Mouse (Mus musculus) small intestine, adult 2 months (tissue): ENCODE results near the gene Sema4b. TPM values are rescaled to one million over a fixed set of nuclear protein-coding genes. Genes with fewer than 3 reads are reported as not detected.

Source experiments
- H3K27ac ChIP-seq: fragments of 200-500 bp; 2 replicates; pipeline ENCODE4 v1.5.1; 2012; ENCODE audit warnings: low read depth, low read length, control low read depth, inconsistent platforms; ENCODE audit not compliant: insufficient read depth
- H3K27me3 ChIP-seq: fragments of 200-500 bp; 2 replicates; pipeline ENCODE4 v1.6.1; 2012; ENCODE audit warnings: mild to moderate bottlenecking, moderate library complexity, low read length, inconsistent platforms; ENCODE audit not compliant: control insufficient read depth, insufficient read depth
- H3K36me3 ChIP-seq: fragments of 200-500 bp; 2 replicates; pipeline ENCODE4 v1.6.1; 2012; ENCODE audit warnings: mild to moderate bottlenecking, low read length, control low read depth, inconsistent platforms; ENCODE audit not compliant: control insufficient read depth, insufficient read depth
- H3K4me1 ChIP-seq: fragments of 200-500 bp; 2 replicates; pipeline ENCODE4 v1.6.1; 2012; ENCODE audit warnings: low read length, inconsistent platforms, mixed read lengths; ENCODE audit not compliant: control insufficient read depth, insufficient read depth, insufficient read length
- H3K4me3 ChIP-seq: fragments of 200-500 bp; 2 replicates; pipeline ENCODE4 v1.5.1; 2012; ENCODE audit warnings: low read depth, mild to moderate bottlenecking, control low read depth, inconsistent platforms, low read length, moderate library complexity
- CTCF ChIP-seq: fragments of 200-500 bp; IDR thresholded peaks from 2 replicates; pipeline ENCODE4 v1.5.1; 2012; ENCODE audit warnings: low read depth, mild to moderate bottlenecking, control low read depth, inconsistent platforms, low read length, moderate library complexity, mixed read lengths; ENCODE audit not compliant: insufficient replicate concordance, insufficient read length; ENCODE audit errors: extremely low read depth
- POLR2A ChIP-seq: fragments of 200-500 bp; IDR thresholded peaks from 2 replicates; pipeline ENCODE4 v1.6.1; 2012; ENCODE audit warnings: low read depth, mild to moderate bottlenecking, control low read depth, inconsistent platforms, low read length, moderate library complexity
- WGBS: fragments of 180-500 bp; shearing (Covaris S2); methylation state at CpG from one replicate; pipeline ENCODE4 v1.1.7; 2018; 5-methylcytosine and 5-hydroxymethylcytosine counted together
- polyA plus RNA-seq: library from polyadenylated mRNA; depleted of rRNA; stranded (reverse); fragments of >200 nt; gene quantifications from 2 replicates; pipeline ENCODE4 v1.2.3, GENCODE M21; 2012; rRNA removed

The Sema4b gene
- polyA plus RNA-seq, 1 experiment, result 84.4 TPM

DNA sequence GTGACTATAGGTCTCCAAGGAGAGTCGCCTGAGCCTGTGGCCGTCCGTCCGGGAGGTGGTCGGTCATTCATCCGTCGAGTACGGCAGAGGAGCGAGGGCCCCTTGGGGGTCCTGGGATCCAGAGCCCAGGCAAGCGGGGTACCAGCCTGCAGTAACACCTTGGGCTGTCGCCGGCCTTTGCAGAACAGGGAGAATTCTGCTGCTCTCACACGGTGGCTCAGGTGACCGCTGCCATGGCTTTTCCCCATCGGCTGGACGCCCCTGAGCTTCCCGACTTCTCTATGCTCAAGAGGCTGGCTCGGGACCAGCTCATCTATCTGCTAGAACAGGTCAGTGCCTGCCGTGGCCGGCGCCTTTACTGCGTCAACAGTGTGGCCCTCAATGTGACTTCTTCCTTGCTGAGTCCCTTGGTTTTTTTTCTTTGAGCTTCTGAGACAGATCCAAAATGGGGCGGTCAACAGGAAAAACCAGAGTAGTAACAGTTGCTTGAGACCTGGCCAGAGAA is 83.2 kb downstream of the Sema4b start:
- H3K27me3 ChIP-seq, result no peaks in the 10 kb centered on the region
- TF ChIP-seq CTCF (no peak), POLR2A (no peak)
- H3K4me1 ChIP-seq, result peaks cover 9% of the 10 kb centered on the region; the same call in 1 of the 2 replicates
- H3K36me3 ChIP-seq, result peaks cover 19% of the 10 kb centered on the region
- under 1% methylated on average over 23 of the region's 23 CpGs for WGBS
- H3K27ac ChIP-seq, result peak overlapping the region; percentile 50
- H3K4me3 ChIP-seq, result peak overlapping the region; percentile 74

- Histone ChIP-seq H3K27me3 (no peaks in the 10 kb centered on the region), H3K36me3 (peaks cover 24% of the 10 kb centered on the region), H3K27ac (no peak overlapping the region), H3K4me1 (peaks cover 7% of the 10 kb centered on the region; the same call in 1 of the 2 replicates), H3K4me3 (no peak overlapping the region)
- no peak for TF ChIP-seq CTCF
- TF ChIP-seq POLR2A, result no peak
- WGBS, result 79% methylated on average over 2 of the region's 2 CpGs
Measured at GRCm38 (mm10) chr7:80273456-80273855, 86.8 kb downstream of the Sema4b start.

Other genes with a start within 250 kb of the Sema4b start
- gene Zfp710, start 162.0 kb upstream of the Sema4b start, polyA plus RNA-seq, result 34.9 and 67.9 TPM in 2 replicates
- 57.2 and 82.3 TPM in 2 replicates for gene Idh2, start 71.4 kb upstream of the Sema4b start, polyA plus RNA-seq
- 318 and 530 TPM in 2 replicates for gene Cib1, start 46.0 kb downstream of the Sema4b start, polyA plus RNA-seq
- gene Gdpgp1, start 46.0 kb downstream of the Sema4b start, polyA plus RNA-seq, result 2.3 and 3.2 TPM in 2 replicates
- gene Ttll13, start 59.5 kb downstream of the Sema4b start, polyA plus RNA-seq, result 0.05 and 0.08 TPM in 2 replicates
- 8.9 and 12.3 TPM in 2 replicates for gene Ngrn, start 74.4 kb downstream of the Sema4b start, polyA plus RNA-seq
- 8.8 and 17.8 TPM in 2 replicates for gene Vps33b, start 82.8 kb downstream of the Sema4b start, polyA plus RNA-seq
- gene Prc1, start 107.6 kb downstream of the Sema4b start, polyA plus RNA-seq, result 6.6 and 15.0 TPM in 2 replicates
- gene Rccd1, start 137.6 kb downstream of the Sema4b start, polyA plus RNA-seq, result 3.0 and 3.3 TPM in 2 replicates
- gene Unc45a, start 154.2 kb downstream of the Sema4b start, polyA plus RNA-seq, result 37.1 and 66.6 TPM in 2 replicates
- gene Hddc3, start 156.3 kb downstream of the Sema4b start, polyA plus RNA-seq, result 5.2 and 7.2 TPM in 2 replicates
- gene Man2a2, start 184.5 kb downstream of the Sema4b start, polyA plus RNA-seq, result 16.8 and 30.2 TPM in 2 replicates
- gene Fes, start 201.1 kb downstream of the Sema4b start, polyA plus RNA-seq, result 15.2 and 16.6 TPM in 2 replicates
- gene Furin, start 218.6 kb downstream of the Sema4b start, polyA plus RNA-seq, result 75.2 and 117 TPM in 2 replicates